Mouse (Mus musculus) layer of hippocampus, postnatal 25 days (tissue): ENCODE results near the gene Hdac9. TPM values are rescaled to one million over a fixed set of nuclear protein-coding genes. Genes with fewer than 3 reads are reported as not detected.
A peak's percentile ranks its signal among the peaks of the same experiment; 100 is the strongest.

Source experiments
- DNase-seq, 2 experiments: peaks; one replicate each; pipeline ENCODE4 v3.0.0; 2022; ENCODE audit warnings: mixed read lengths in 2 of 2, low spot score in 1 of 2; ENCODE audit errors: extremely low spot score in 1 of 2
- total RNA-seq, 2 experiments: library from RNA; stranded (reverse); gene quantifications; 2 replicates each; pipeline ENCODE4 v1.2.3; 2021

Hdac9 gene
- 10 to 100 TPM; 33.2 to 40.1 TPM for total RNA-seq

DNA sequence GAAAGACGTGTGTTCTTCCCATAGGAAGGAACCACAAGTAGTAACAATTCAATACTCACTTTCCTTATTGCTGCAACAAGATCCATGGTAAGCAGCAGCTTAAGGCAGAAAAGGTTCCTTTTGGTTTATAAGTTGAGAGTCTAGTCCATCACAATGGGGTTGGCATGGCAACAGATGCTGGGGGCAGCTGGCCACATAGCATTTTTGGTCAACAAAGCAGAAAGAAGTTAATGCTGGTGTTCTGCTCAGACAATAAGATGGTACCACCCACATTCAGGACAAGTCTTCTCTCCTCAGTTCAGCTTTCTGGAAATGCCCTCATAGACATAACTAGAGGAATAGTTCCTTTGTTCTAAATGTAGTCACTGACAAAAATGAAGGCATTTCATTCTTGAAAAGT lies at the start of gene Hdac9:
Gene Hdac9 (minus strand): TSS at position 101 of the 400 bp plus-strand sequence.
- DNase-seq = no peak

- no peak for DNase-seq
These were observed 32.3 kb upstream of the Hdac9 start for GRCm38 (mm10) chr12:34949066-34949706.

GRCm38 (mm10) chr12:34937918-34938317 lies 21.0 kb upstream of the Hdac9 start:
- no peak for DNase-seq

DNA sequence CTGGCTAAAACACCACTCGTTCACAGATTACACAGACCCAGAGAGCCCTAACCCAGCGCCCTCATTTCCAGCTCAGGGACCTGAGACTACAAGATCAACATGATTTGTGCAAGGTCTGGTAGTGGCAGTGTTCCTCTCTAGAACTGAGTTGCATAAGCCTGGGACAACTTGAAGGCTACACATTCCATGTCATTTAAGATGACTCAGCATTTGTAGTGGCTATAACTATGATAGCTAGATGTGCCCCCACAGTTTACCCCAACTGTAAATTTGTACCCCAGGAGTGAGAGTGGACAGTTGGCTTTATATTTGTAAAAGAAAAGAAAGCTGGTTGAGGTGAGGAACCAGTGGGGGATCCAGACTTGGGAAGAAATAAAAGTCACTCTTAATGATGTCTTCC lies 8.9 kb downstream of the Hdac9 start:
- DNase-seq = no peak

DNA sequence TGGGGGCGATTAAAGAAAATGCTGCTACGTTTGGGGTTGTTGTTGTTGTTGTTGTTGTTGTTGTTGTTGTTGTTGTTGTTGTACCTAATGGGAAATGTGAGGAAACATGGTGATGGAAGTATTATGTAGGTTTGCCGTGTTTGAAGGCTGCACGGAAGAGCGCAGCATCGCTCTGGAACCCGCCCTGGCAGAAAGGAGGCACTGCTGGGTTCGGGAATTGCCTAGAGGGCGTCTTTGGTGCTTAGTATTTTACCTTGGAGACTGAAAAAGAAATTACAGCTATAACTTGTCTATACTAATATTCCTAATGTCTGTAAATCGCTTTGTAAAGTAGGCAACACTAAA lies 9.4 kb downstream of the Hdac9 start:
- peak in 1 of 2 experiments; percentile 8 for DNase-seq

DNA sequence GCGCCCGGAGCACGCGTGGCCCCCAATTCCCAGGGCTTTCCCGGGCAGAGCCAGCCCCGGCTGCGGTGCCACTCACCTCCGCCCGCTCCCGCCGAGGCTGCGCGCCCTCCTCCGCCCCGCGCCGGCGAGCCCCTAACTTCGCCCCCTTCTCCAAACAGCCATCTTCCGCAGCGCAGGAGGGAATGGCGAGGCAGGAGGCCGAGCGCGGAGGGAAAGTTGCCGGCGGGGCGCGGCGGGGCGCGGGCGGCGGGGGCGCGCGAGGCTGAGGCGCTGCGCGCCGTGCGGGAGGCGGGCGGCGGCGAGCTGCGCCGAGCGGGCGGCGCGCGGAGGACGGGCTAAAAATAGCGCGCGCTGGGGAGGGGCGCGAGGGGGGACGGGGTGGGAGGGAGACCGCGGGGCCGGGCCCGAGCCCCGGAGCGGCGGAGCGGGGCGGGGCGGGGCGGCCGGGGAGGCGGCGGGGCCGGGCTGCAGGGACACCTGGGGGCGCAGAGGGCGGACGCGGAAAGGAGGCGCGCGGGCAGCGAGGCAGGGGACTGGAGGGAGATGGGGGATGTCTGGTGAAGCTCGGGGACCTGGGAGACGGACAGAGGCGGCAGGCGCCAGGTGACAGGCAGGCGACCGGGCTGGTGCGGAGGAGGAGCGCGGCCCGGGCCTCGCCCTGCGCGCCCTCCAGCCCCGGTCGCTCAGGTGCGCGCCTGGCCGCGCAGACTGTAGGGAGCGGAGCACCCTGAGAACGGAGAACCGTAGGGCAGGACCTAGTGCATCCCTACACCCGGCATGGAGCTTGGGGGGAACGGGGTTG lies 10.0 kb downstream of the Hdac9 start:
- DNase-seq = peak; percentile 20 to 31

GRCm38 (mm10) chr12:34906376-34906703 lies 10.6 kb downstream of the Hdac9 start:
- DNase-seq = peak in 1 of 2 experiments; percentile 39

DNA sequence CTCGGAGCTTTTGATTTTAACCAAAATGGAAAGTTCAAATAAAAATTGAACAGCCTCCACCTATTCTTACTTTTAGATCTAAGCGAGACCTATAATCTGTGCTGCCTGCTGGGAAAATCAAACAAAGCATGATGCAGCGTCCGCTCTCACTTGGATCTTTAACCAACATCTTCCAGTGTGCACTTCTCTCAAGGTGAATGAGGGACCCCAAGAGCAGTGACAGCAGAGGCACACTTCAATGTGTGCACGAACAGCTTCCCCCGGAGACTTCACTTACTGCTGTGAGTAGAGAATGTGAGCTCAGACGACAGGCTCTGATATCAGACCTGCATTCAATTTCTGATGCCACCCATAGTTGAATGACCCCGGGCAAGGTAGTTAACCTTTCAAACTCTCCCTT lies 16.7 kb downstream of the Hdac9 start:
- no peak for DNase-seq

- no peak for DNase-seq
These were observed 22.0 kb downstream of the Hdac9 start for GRCm38 (mm10) chr12:34894867-34895266.

DNA sequence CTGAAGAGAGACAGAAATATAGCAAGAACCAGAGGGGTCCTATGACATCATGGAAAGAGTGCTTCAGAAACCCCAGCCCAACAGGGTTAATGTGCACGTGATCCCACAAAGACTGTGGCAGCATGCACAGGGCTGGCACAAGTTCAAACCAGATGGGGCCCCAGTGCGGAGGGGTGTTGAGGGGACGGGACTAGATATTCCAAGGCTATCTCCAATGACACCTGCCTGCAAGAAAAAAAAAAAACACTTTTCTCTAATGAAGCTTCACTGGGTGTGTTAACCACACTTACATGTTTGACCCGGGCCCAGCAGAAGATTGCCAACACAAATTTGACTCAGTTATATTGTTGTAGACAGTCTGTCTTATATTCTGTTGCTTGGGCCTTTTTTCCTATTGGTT lies 28.2 kb downstream of the Hdac9 start:
- no peak for DNase-seq

- DNase-seq = no peak
These were observed 42.0 kb downstream of the Hdac9 start for GRCm38 (mm10) chr12:34874926-34875325.

- no peak for DNase-seq
These were observed 45.9 kb downstream of the Hdac9 start for GRCm38 (mm10) chr12:34871028-34871427.

DNA sequence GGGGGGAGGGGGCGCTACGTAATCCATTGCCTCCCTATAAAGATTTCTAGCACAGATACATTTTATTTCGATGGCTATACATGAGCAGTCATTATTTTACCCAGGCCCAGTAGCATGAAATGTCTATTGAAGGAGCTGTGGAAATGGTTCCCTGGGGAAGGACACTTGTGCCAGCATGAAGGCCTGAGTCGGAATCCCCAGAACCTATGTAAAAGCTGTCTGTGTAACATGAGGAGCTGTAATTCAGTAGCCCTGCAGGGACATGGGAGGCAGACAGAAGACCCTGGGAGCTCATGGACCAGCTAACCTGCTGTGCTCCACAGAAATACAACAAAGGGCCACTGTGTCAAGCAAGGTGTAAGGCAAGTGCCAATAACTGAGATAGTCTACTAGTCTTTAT lies 75.7 kb downstream of the Hdac9 start:
- DNase-seq = no peak

GRCm38 (mm10) chr12:34837318-34837717 lies 79.6 kb downstream of the Hdac9 start:
- DNase-seq = no peak

DNA sequence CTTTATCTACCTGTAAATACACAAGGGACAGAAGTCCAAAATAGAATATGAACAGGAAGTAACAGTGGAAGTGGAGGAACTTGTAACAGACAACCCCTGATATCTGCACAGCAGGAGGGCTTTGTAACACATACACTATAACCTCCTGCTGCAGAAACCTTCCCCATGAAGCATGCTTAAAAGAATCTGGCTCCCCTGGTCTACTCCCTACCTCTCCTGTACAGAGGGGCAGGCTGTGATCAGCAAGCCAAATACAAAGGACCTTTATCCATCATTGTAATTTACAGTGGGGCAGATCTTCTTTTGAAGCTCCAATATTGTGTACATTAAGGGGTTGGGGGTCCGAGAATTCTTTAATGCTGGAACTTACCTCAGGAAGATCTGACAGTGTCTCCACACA lies 80.0 kb downstream of the Hdac9 start:
- DNase-seq = no peak

DNA sequence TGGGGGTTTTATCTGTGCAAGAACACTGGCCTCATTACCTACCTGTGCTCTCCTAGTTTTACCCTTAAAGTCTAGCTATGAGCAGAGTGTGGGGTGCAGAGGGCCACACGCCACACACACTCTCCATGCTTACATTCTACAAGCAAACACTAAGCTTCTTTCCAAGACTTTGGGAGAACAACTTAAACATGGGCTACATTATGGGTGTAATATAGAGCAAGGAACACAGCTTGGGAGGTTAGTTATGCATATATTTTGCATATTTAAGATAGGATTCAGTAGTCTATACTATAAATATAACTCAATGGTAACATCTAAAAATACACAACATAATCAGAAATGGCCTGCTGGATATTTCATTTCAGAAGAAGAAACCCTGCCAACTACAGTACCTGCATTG lies 80.8 kb downstream of the Hdac9 start:
- DNase-seq = no peak

- no peak for DNase-seq
These were observed 81.4 kb downstream of the Hdac9 start for GRCm38 (mm10) chr12:34835493-34835892.

DNA sequence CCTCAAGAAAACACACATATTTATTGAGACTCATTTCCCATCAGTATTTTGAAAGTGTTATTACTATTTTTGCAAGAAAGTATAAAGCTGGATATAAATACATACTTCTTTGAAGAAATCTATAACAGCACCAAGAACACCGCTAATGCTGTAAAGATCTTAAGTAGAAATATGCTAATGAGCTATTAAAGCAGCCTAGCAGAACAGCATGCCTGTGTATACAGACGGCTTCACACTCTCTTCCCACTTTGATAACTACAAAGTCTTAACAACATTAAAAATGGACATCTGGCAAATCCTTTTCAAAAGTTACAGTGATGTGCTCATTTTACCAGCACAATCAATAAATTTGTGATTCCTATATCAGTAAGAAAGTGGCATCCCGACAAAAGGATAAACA lies 88.2 kb downstream of the Hdac9 start:
- no peak for DNase-seq

GRCm38 (mm10) chr12:34826931-34827330 lies 90.0 kb downstream of the Hdac9 start:
- DNase-seq = no peak

GRCm38 (mm10) chr12:34820229-34820628 lies 96.7 kb downstream of the Hdac9 start:
- no peak for DNase-seq

DNA sequence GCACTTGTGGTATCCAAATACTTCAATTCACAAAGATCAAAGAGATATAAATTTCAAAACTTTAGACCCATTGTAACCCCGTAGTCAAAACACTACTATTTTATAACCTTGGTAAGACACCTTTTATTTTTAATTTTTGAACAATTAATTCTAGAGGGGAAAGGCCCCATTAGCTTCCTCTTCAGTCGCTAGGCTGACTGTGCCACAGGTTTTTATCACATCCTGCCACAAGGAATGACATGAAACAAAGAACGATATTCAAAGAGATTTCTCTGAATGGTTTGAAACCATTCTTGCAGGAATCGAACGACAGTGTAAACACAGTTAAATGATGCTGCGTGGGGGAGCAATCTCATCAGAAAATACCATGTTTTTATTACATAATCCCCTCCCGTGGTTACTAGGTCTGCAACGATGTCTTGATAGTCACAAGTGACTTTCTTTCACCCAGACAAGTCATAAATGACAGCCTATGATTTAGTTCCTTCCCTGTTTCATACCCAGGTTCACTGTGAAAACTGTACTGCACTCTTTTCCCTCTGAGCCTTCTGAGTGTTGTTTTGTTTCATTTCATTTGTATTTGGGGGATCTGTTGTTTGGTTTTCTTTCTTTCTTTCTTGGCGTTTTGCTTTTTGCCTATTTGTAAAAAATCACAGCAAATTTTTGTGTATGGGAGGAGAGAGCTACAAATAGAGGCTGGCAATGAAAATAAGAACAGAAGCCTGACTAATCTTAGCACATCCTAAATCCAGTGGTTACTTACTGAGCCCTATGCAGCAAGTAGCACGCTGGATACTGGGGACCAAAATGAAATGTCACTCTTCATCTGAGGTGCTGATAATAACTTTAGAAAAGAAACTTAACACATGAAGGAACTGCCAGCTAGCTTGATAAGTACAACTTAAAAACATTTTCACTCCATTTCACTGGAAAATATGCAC lies 105.0 kb downstream of the Hdac9 start:
- no peak for DNase-seq
